Mouse (Mus musculus) heart, embryonic 10.5 days (tissue): ENCODE measurements around the gene Cryzl1. TPM values are rescaled to one million over a fixed set of nuclear protein-coding genes. Genes with fewer than 3 reads are reported as not detected.

ENCODE experiments used
- DNase-seq: peaks from one replicate; pipeline ENCODE4 v3.0.0-alpha.2; 2017; ENCODE audit warnings: low spot score
- H3K27ac ChIP-seq: fragments of 300-500 bp; sonication (generic); 2 replicates; pipeline ENCODE4 v1.5.1; 2016; ENCODE audit warnings: mild to moderate bottlenecking
- H3K27me3 ChIP-seq: fragments of 300-500 bp; sonication (generic); 2 replicates; pipeline ENCODE4 v1.6.1; 2016; ENCODE audit warnings: mild to moderate bottlenecking; ENCODE audit not compliant: poor library complexity, insufficient read depth, severe bottlenecking
- H3K36me3 ChIP-seq: fragments of 300-500 bp; sonication (generic); 2 replicates; pipeline ENCODE4 v1.6.1; 2016; ENCODE audit warnings: mild to moderate bottlenecking, moderate library complexity
- H3K4me1 ChIP-seq: fragments of 300-500 bp; sonication (generic); 2 replicates; pipeline ENCODE4 v1.6.1; 2016; ENCODE audit warnings: mild to moderate bottlenecking
- H3K4me3 ChIP-seq: fragments of 300-500 bp; sonication (generic); 2 replicates; pipeline ENCODE4 v1.5.1; 2016; ENCODE audit warnings: mild to moderate bottlenecking, moderate library complexity
- H3K9me3 ChIP-seq: fragments of 300-500 bp; sonication (generic); 2 replicates; pipeline ENCODE4 v1.6.1; 2016; ENCODE audit warnings: mild to moderate bottlenecking, moderate library complexity
- WGBS: fragments of 180-500 bp; shearing (Covaris S2); methylation state at CpG from one replicate; pipeline ENCODE4 v1.1.7; 2016; 5-methylcytosine and 5-hydroxymethylcytosine counted together
- polyA plus RNA-seq: library from polyadenylated mRNA; unstranded; fragments of >200 nt; fragmentation: Nextera tagmentation; extraction: Ambion mirVana; gene quantifications from 2 replicates; pipeline ENCODE4 v1.2.1, GENCODE M21; 2016

Cryzl1 gene
- polyA plus RNA-seq, 1 experiment from 2014 or later: 60.3 TPM

GRCm38 (mm10) chr16:91734771-91735170 is 6.0 kb upstream of the Cryzl1 start:
- peaks cover 45% of the 10 kb centered on the region for H3K4me1 ChIP-seq
- WGBS: 62% methylated on average over 5 of the region's 5 CpGs
- no peak overlapping the region for H3K4me3 ChIP-seq
- no peaks in the 10 kb centered on the region for H3K27me3 ChIP-seq
- H3K27ac ChIP-seq: no peak overlapping the region
- H3K9me3 ChIP-seq: no peaks in the 10 kb centered on the region
- H3K36me3 ChIP-seq: no peaks in the 10 kb centered on the region
- DNase-seq: no peak

GRCm38 (mm10) chr16:91732816-91733215 is 4.0 kb upstream of the Cryzl1 start:
- 58% methylated on average over 2 of the region's 2 CpGs for WGBS
- peaks cover 40% of the 10 kb centered on the region for H3K4me1 ChIP-seq
- no peaks in the 10 kb centered on the region for H3K9me3 ChIP-seq
- H3K27me3 ChIP-seq: no peaks in the 10 kb centered on the region
- H3K27ac ChIP-seq: no peak overlapping the region
- H3K36me3 ChIP-seq: no peaks in the 10 kb centered on the region
- DNase-seq: no peak
- no peak overlapping the region for H3K4me3 ChIP-seq

- Histone ChIP-seq H3K9me3 (no peaks in the 10 kb centered on the region), H3K36me3 (no peaks in the 10 kb centered on the region), H3K4me3 (peak overlapping the region; percentile 95), H3K27ac (peak overlapping the region; percentile 96), H3K27me3 (no peaks in the 10 kb centered on the region), H3K4me1 (peaks cover 40% of the 10 kb centered on the region)
- WGBS: under 1% methylated on average over 11 of the region's 11 CpGs
- DNase-seq: no peak
Measured at GRCm38 (mm10) chr16:91730446-91730845, 1.7 kb upstream of the Cryzl1 start.

DNA sequence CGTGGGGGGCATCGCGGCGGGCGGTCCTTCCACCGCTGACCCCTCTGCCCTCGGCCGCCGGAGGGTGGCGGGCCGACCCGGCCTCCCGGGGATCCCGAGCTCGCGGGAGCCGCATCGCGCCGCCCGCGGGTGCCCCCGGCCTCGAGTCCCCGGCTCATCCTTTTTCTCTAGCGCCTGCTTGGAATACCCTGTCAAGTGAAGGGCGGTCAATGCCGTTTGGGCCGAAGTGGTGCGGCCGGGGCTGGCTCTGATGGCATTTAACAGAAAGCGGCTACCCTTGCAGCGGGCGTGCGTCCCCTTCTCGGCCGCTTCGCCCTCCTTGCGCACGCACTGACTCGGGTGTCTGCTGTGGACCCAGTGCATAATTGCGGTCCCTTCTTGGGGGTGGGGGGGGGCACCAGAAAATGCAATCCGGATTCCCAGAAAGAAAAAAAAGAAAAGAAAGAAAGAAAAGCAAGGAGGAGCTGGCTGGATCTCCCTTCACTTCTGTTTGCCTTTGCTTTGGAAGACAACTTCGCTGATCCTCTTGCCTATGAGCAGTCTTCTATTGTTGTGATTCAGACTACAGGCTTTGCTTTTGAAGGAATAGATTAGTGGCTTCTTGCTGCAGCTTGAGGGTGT is 1.2 kb upstream of the Cryzl1 start:
- Histone ChIP-seq H3K9me3 (no peaks in the 10 kb centered on the region), H3K27me3 (no peaks in the 10 kb centered on the region), H3K4me3 (peak overlapping the region; percentile 95), H3K4me1 (peaks cover 38% of the 10 kb centered on the region), H3K27ac (peak overlapping the region; percentile 96), H3K36me3 (peaks cover under 1% of the 10 kb centered on the region; the same call in 1 of the 2 replicates)
- WGBS: under 1% methylated on average over 44 of the region's 44 CpGs
- DNase-seq: peak; percentile 82

DNA sequence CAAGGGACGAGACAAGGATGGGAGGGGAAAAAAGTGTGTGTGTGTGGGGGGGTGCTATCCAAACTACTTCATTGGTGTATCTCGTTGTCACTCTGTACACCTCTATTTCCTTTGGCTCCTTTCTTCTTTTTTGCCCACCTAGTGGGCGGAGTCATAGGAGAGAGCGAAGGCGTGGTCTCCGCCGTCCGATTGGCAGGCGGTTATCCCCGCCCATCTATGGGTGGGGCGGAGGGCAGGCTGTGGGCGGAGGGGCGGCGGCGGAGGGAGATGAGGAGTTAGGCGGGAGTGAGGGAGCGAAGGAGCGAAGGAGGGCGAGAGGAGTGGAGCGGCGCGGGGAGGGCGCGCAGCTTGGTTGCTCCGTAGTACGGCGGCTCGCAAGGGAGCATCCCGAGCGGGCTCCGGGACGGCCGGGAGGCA is 299 bp upstream of the Cryzl1 start, which contains the start of gene Itsn1:
TSS of gene Itsn1 (plus strand) at position 216 of the 417 bp plus-strand sequence.
- H3K27ac ChIP-seq: peak within 1 kb of the TSS; percentile 96
- peak within 1 kb of the TSS; percentile 95 for H3K4me3 ChIP-seq
- DNase-seq: peak; percentile 98
- H3K36me3 ChIP-seq: peaks cover 9% of the 10 kb centered on the region; the same call in 1 of the 2 replicates
- no peaks in the 10 kb centered on the region for H3K27me3 ChIP-seq
- no peaks in the 10 kb centered on the region for H3K9me3 ChIP-seq
- WGBS: under 1% methylated on average over 33 of the region's 33 CpGs
- peaks cover 30% of the 10 kb centered on the region for H3K4me1 ChIP-seq

- H3K9me3 ChIP-seq: no peaks in the 10 kb centered on the region
- no peaks in the 10 kb centered on the region for H3K27me3 ChIP-seq
- H3K4me1 ChIP-seq: peaks cover 30% of the 10 kb centered on the region
- peaks cover 13% of the 10 kb centered on the region; the same call in 1 of the 2 replicates for H3K36me3 ChIP-seq
- H3K4me3 ChIP-seq: peak overlapping the region; percentile 95
- peak overlapping the region; percentile 96; the same call in 1 of the 2 replicates for H3K27ac ChIP-seq
- DNase-seq: no peak
- WGBS: 90% methylated on average over 15 of the region's 15 CpGs
Measured at GRCm38 (mm10) chr16:91727433-91727832, 1.3 kb downstream of the Cryzl1 start.

- Histone ChIP-seq H3K4me3 (no peak overlapping the region), H3K4me1 (peaks cover 12% of the 10 kb centered on the region), H3K9me3 (no peaks in the 10 kb centered on the region), H3K27me3 (no peaks in the 10 kb centered on the region), H3K36me3 (peaks cover 29% of the 10 kb centered on the region), H3K27ac (no peak overlapping the region)
- 46% methylated on average over 3 of the region's 3 CpGs for WGBS
- no peak for DNase-seq
Measured at GRCm38 (mm10) chr16:91724247-91724646, 4.5 kb downstream of the Cryzl1 start.

- WGBS: 51% methylated on average over 4 of the region's 4 CpGs
- Histone ChIP-seq H3K36me3 (peaks cover 68% of the 10 kb centered on the region), H3K27ac (peak overlapping the region; percentile 56; the same call in 1 of the 2 replicates), H3K4me1 (0 out of 2 replicates have a peak, but pooled peaks cover 4% of the 10 kb centered on the region), H3K9me3 (no peaks in the 10 kb centered on the region), H3K4me3 (no peak overlapping the region), H3K27me3 (no peaks in the 10 kb centered on the region)
- DNase-seq: no peak
Measured at GRCm38 (mm10) chr16:91717399-91717798, 11.4 kb downstream of the Cryzl1 start.

DNA sequence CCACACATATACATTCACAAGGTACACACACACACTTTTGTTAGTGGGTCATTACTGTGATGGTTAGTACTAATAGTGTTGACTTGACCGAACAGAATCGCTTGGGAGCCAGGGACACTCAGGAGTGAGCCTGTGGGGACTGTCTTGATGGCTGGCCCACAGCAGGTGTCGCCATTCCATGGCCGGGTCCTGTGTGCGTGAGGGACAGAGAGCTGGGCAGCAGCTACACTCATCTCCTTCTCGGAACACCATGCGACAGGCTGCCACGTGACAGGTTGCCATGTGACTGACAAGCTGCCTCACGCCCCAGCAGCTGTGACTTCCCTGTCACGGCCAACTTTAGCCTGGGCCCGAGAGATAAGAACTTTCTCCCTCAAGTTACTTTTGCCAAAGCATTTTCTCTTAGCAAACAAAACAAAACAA is 11.8 kb downstream of the Cryzl1 start:
- DNase-seq: peak; percentile 93
- Histone ChIP-seq H3K27me3 (no peaks in the 10 kb centered on the region), H3K4me3 (no peak overlapping the region), H3K36me3 (peaks cover 72% of the 10 kb centered on the region), H3K27ac (0 out of 2 replicates have a peak overlapping the region, but pooled peaks have one; percentile 31), H3K9me3 (no peaks in the 10 kb centered on the region), H3K4me1 (0 out of 2 replicates have a peak, but pooled peaks cover 4% of the 10 kb centered on the region)
- WGBS: 51% methylated on average over 11 of the region's 11 CpGs

DNA sequence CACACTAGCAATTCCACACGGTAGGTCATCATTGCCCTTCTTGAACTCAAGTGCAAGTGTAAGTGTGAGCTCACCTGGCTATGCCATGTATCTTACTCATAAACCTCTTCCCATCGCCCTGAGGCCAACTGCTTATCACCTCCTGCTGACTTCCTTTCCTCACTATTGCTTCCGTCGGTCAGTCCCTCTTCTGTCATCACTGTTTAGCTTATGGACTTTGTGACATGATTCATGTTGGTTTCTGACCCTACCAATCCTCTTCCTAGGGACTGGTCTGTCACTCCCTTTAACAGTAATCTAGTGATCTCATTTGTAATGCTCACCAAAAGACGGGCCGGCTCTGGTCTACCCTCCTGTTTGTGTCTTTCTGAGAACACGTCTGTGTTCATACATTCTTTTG is 18.5 kb downstream of the Cryzl1 start:
- Histone ChIP-seq H3K36me3 (peaks cover 74% of the 10 kb centered on the region), H3K9me3 (no peaks in the 10 kb centered on the region)

DNA sequence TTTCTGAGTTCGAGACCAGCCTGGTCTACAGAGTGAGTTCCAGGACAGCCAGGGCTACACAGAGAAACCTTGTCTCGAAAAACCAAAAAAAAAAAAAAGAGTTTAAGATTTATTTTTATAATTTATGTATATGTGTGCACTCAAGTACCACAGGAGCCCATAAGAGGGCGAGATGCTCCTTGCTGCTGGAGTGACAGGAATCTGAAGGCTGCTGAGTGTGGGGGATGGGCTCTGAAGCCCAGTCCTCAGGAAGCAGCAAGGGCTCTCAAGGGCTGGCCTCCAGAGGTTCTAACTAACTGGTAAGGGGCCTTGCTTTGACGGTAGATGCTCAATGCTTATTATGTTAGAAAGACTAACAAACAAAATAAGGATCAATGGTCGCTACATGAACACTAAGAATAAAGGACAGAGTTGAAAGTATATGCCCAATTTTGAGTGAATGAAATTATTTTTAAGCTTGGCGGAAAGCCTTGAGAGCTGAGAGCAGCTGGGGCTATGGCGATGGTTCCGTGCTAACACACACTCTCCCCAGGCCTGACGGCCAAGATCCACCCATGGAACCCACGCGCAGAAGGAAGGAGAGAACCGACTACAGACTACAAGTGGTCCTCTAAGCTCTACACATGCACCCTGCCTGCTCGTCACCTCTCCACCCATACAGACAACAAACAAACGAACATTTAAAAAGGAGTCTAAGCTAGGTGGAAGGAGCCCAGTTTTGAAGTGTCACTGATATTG is 24.0 kb downstream of the Cryzl1 start:
- Histone ChIP-seq H3K4me3 (no peak overlapping the region), H3K4me1 (no peaks in the 10 kb centered on the region), H3K9me3 (no peaks in the 10 kb centered on the region), H3K27ac (no peak overlapping the region), H3K27me3 (no peaks in the 10 kb centered on the region), H3K36me3 (peaks cover 68% of the 10 kb centered on the region)
- DNase-seq: no peak
- 79% methylated on average over 14 of the region's 14 CpGs for WGBS

More for the DNA sequence above, 18.5 kb downstream of the Cryzl1 start:
- Histone ChIP-seq H3K27ac (no peak overlapping the region), H3K4me1 (no peaks in the 10 kb centered on the region), H3K27me3 (no peaks in the 10 kb centered on the region), H3K4me3 (no peak overlapping the region)
- no peak for DNase-seq
- 73% methylated on average over 7 of the region's 7 CpGs for WGBS

DNA sequence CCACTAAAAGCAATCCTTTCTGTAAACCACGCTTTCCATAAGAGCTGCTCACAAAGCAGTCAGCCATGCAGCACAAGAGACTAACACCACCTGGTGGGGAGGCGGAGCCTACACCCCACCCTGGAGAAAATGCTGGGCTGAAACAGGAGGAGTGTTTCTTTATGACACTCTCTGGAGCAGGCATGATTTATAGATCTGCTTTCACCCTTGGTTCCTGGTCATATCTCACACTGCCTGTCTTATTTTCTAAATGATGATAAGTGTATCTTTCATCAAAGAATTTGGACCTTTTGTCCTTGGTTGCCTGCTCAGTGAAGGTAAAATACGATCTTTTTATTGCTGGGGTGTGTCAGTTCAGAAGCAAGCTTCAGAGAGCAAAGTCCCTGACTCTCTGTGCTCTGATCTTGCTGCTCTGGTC is 26.0 kb downstream of the Cryzl1 start:
- no peak overlapping the region for H3K27ac ChIP-seq
- H3K4me3 ChIP-seq: no peak overlapping the region
- H3K27me3 ChIP-seq: no peaks in the 10 kb centered on the region
- no peak for DNase-seq
- peaks cover 67% of the 10 kb centered on the region for H3K36me3 ChIP-seq
- no peaks in the 10 kb centered on the region for H3K9me3 ChIP-seq
- 76% methylated on average over 3 of the region's 3 CpGs for WGBS
- no peaks in the 10 kb centered on the region for H3K4me1 ChIP-seq

GRCm38 (mm10) chr16:91701908-91702307 is 26.9 kb downstream of the Cryzl1 start:
- 85% methylated on average over 13 of the region's 13 CpGs for WGBS
- H3K27me3 ChIP-seq: no peaks in the 10 kb centered on the region
- no peaks in the 10 kb centered on the region for H3K4me1 ChIP-seq
- H3K27ac ChIP-seq: no peak overlapping the region
- H3K36me3 ChIP-seq: peaks cover 67% of the 10 kb centered on the region
- no peak overlapping the region for H3K4me3 ChIP-seq
- no peaks in the 10 kb centered on the region for H3K9me3 ChIP-seq
- no peak for DNase-seq
